ENCODE assay signal across 8 mouse cellular contexts in the genomic region with DNA sequence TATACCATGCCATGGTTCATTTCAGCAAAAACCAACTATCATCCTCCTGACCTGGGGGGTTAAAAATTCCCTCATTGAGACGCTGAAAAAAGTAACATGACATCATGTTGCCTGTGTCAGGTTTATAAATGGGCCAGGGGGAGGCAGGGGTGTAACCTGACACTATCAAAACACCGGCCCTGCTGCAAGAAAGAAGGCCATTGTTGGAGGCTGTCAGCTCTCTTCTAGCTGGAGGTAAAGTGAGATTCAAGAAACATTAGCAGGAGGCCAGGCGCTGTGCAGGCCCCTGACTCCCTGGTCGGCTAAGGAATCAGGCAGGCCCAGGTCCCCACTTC. TPM values are rescaled to one million over a fixed set of nuclear protein-coding genes. Genes with fewer than 3 reads are reported as not detected.
DNase-seq lines count a peak whose midpoint lies in the region; ATAC-seq and TF ChIP-seq lines count a peak whose summit lies in the region.
"Had no signal": no experiment of that assay in that cellular context is flagged by ENCODE, and none has a peak within 500 bp of the region (broad histone marks: within the 10 kb centered on the region; RNA-seq: fewer than 3 reads in every experiment).

No protein-coding gene starts in this region.

- no peak overlapping the region for H3K9ac ChIP-seq in ES-Bruce4 (ENCODE audit: low read depth, poor library complexity, severe bottlenecking)
- H3K9ac ChIP-seq in kidney, embryonic 16.5 days (replicated peaks; ENCODE audit: low read length): peak overlapping the region; percentile 56; the same call in 1 of the 2 replicates
- H3K9ac ChIP-seq: liver, embryonic 15.5 days had no signal

- TF ChIP-seq CTCF in ES-Bruce4 (IDR thresholded peaks at IDR 0.05; ENCODE audit: low read depth, low read length): no peak

- H3K4me3 ChIP-seq in ES-Bruce4 (ENCODE audit: low read depth, low read length): no peak overlapping the region
- H3K4me3 ChIP-seq in kidney, embryonic 16.5 days (ENCODE audit: low read length): no peak overlapping the region
- H3K4me3 ChIP-seq: liver, embryonic 15.5 days had no signal

- peak; percentile 78 for ATAC-seq in kidney, embryonic 16.5 days (ENCODE audit: low FRiP score, low TSS enrichment)

- H3K27me3 ChIP-seq in ES-Bruce4 (ENCODE audit: control insufficient read depth, insufficient read depth, low read length, poor library complexity, severe bottlenecking): no peaks in the 10 kb centered on the region
- H3K27me3 ChIP-seq in kidney, embryonic 16.5 days (ENCODE audit: insufficient read depth, low read length): no peaks in the 10 kb centered on the region
- H3K27me3 ChIP-seq: liver, embryonic 15.5 days had no signal

- WGBS in kidney, embryonic 16.5 days: 4% methylated on average over 4 of the region's 4 CpGs

- no peaks in the 10 kb centered on the region for H3K9me3 ChIP-seq in ES-Bruce4 (replicated peaks; ENCODE audit: control insufficient read depth, insufficient read depth, low read length, poor library complexity, severe bottlenecking)
- no peaks in the 10 kb centered on the region for H3K9me3 ChIP-seq in kidney, embryonic 16.5 days (ENCODE audit: low read length)
- H3K9me3 ChIP-seq: liver, embryonic 15.5 days had no signal

- DNase-seq in Muller cell, postnatal 12 days (ENCODE audit: inconsistent ontology term): peak; percentile 66
- peak; percentile 79 for DNase-seq in forelimb bud, embryonic 11.5 days (ENCODE audit: low read depth, low spot score)
- no peak for DNase-seq in left cerebral cortex, adult 18-20 months (ENCODE audit: low spot score in 2 of 2)
- no peak for DNase-seq in gastrocnemius, postnatal 10 days
- no peak for DNase-seq in natural killer cell, adult 2 months (ENCODE audit: low spot score in 2 of 2)

- 0 out of 2 replicates have a peak, but pooled peaks have one; percentile 40 for TF ChIP-seq EP300 in ES-Bruce4 (IDR thresholded peaks at IDR 0.05; ENCODE audit: insufficient read depth, low read depth, low read length)

- no peak for TF ChIP-seq POLR2A in ES-Bruce4 (IDR thresholded peaks at IDR 0.05; ENCODE audit: insufficient read depth, low read length)

- H3K4me1 ChIP-seq in ES-Bruce4 (ENCODE audit: control insufficient read depth, insufficient read depth, low read length): peaks cover 10% of the 10 kb centered on the region
- peaks cover 91% of the 10 kb centered on the region for H3K4me1 ChIP-seq in kidney, embryonic 16.5 days (ENCODE audit: insufficient read depth, low read length)
- H3K4me1 ChIP-seq: liver, embryonic 15.5 days had no signal

- peak overlapping the region; percentile 27; the same call in 1 of the 2 replicates for H3K27ac ChIP-seq in ES-Bruce4 (ENCODE audit: insufficient read depth, low read length)
- peak overlapping the region; percentile 97 for H3K27ac ChIP-seq in kidney, embryonic 16.5 days (ENCODE audit: low read length)
- H3K27ac ChIP-seq: liver, embryonic 15.5 days had no signal

- H3K4me2 ChIP-seq in kidney, embryonic 16.5 days (replicated peaks; ENCODE audit: low read depth, low read length): peak overlapping the region; percentile 31; the same call in 1 of the 2 replicates
- H3K4me2 ChIP-seq: liver, embryonic 15.5 days had no signal

- no peaks in the 10 kb centered on the region for H3K36me3 ChIP-seq in ES-Bruce4 (ENCODE audit: control insufficient read depth, insufficient read depth, low read length, poor library complexity, severe bottlenecking)
- no peaks in the 10 kb centered on the region; the same call in 1 of the 2 replicates for H3K36me3 ChIP-seq in kidney, embryonic 16.5 days (ENCODE audit: insufficient read depth, low read length)
- H3K36me3 ChIP-seq: liver, embryonic 15.5 days had no signal

RNA-seq across cellular contexts. Expression of a gene that starts 49.3 kb away (rescaled TPM):
- polyA plus RNA-seq in ES-Bruce4 (2011; ENCODE audit: insufficient read depth, insufficient read length, low read depth, missing spikeins): 19.8 and 28.0 TPM in 2 replicates
- 67.3 and 75.5 TPM in 2 replicates for polyA plus RNA-seq in kidney, embryonic 16.5 days (2015; fragmentation: Nextera tagmentation; extraction: Ambion mirVana)
- total RNA-seq in left cerebral cortex, adult 18-20 months (2021): 100 to 1,000 TPM; 130 to 135 TPM
- 10 to 100 TPM; 27.0 to 32.2 TPM for total RNA-seq in gastrocnemius, postnatal 10 days (2021)

Comparison
In these comparisons a context has a peak if more than half of its experiments do, and no peak if none do; other contexts are left out.
1. DNase-seq: peak in Muller cell, postnatal 12 days (single experiment) and forelimb bud, embryonic 11.5 days (single experiment); none in left cerebral cortex, adult 18-20 months (0 of 2), gastrocnemius, postnatal 10 days (single experiment) and natural killer cell, adult 2 months (0 of 2).